Mouse (Mus musculus): ENCODE measurements at regions not wholly inside any gene's neighbourhood (a gene's known extent, or its start where the extent isn't known, plus 50 kb on each side); places are given as distances from the start of the nearest gene placed in this dataset.
A peak's percentile ranks its signal among the peaks of the same experiment; 100 is the strongest.

- no peak for DNase-seq (ENCODE audit: low spot score in 2 of 2)
Observed at GRCm38 (mm10) chr4:54027565-54028237, 201.9 kb downstream of the Tmem38b start.

- no peak for DNase-seq (ENCODE audit: low spot score in 2 of 2)
Observed at GRCm38 (mm10) chr4:54045258-54046029, 219.6 kb downstream of the Tmem38b start.

- DNase-seq (ENCODE audit: low spot score in 2 of 2): peak in 1 of 2 experiments; percentile 29
Observed at GRCm38 (mm10) chr4:54064331-54064730, 238.5 kb downstream of the Tmem38b start.

GRCm38 (mm10) chr4:54071951-54072350 is 246.1 kb downstream of the Tmem38b start:
- no peak for DNase-seq (ENCODE audit: low spot score in 2 of 2)

GRCm38 (mm10) chr4:54072482-54072881 is 246.6 kb downstream of the Tmem38b start:
- no peak for DNase-seq (ENCODE audit: low spot score in 2 of 2)

- DNase-seq (ENCODE audit: low spot score in 2 of 2): no peak
Observed at GRCm38 (mm10) chr4:54072932-54073331, 247.1 kb downstream of the Tmem38b start.

GRCm38 (mm10) chr4:54073483-54073882 is 247.6 kb downstream of the Tmem38b start:
- peak; percentile 25 to 27 for DNase-seq (ENCODE audit: low spot score in 2 of 2)

GRCm38 (mm10) chr4:54074226-54074625 is 248.4 kb downstream of the Tmem38b start:
- DNase-seq (ENCODE audit: low spot score in 2 of 2): no peak

- no peak for DNase-seq (ENCODE audit: low spot score in 2 of 2)
Observed at GRCm38 (mm10) chr4:54080526-54080925, 254.7 kb downstream of the Tmem38b start.

- DNase-seq (ENCODE audit: low spot score in 2 of 2): no peak
Observed at GRCm38 (mm10) chr4:54081411-54081810, 255.6 kb downstream of the Tmem38b start.

GRCm38 (mm10) chr4:54084747-54085146 is 258.9 kb downstream of the Tmem38b start:
- DNase-seq (ENCODE audit: low spot score in 2 of 2): no peak

- no peak for DNase-seq (ENCODE audit: low spot score in 2 of 2)
Observed at GRCm38 (mm10) chr4:54094285-54094997, 268.6 kb downstream of the Tmem38b start.

GRCm38 (mm10) chr4:54095200-54095930 is 269.5 kb downstream of the Tmem38b start:
- DNase-seq (ENCODE audit: low spot score in 2 of 2): no peak

GRCm38 (mm10) chr4:54097543-54097942 is 271.7 kb downstream of the Tmem38b start:
- DNase-seq (ENCODE audit: low spot score in 2 of 2): no peak

- DNase-seq (ENCODE audit: low spot score in 2 of 2): no peak
Observed at GRCm38 (mm10) chr4:54100282-54100681, 274.4 kb downstream of the Tmem38b start.

- no peak for DNase-seq (ENCODE audit: low spot score in 2 of 2)
Observed at GRCm38 (mm10) chr4:54106976-54107375, 281.1 kb downstream of the Tmem38b start.

GRCm38 (mm10) chr4:54116310-54116709 is 290.5 kb downstream of the Tmem38b start:
- DNase-seq (ENCODE audit: low spot score in 2 of 2): no peak

GRCm38 (mm10) chr4:54118179-54118846 is 292.5 kb downstream of the Tmem38b start:
- peak; percentile 10 to 14 for DNase-seq (ENCODE audit: low spot score in 2 of 2)

GRCm38 (mm10) chr4:54128717-54129698 is 303.2 kb downstream of the Tmem38b start:
- no peak for DNase-seq (ENCODE audit: low spot score in 2 of 2)

- DNase-seq (ENCODE audit: low spot score in 2 of 2): no peak
Observed at GRCm38 (mm10) chr4:54156146-54156545, 330.3 kb downstream of the Tmem38b start.

Data from frontal cortex, postnatal 10 days (tissue).